Mouse (Mus musculus) liver, embryonic 14.5 days (tissue): Measurements from ENCODE around the gene Cfap74.

Experiments used
- CTCF ChIP-seq: IDR thresholded peaks from 2 replicates; pipeline ENCODE4 v1.5.1; 2016; ENCODE audit warnings: antibody characterized with exemption, low read depth, control low read depth
- EP300 ChIP-seq: IDR thresholded peaks from 2 replicates; pipeline ENCODE4 v1.6.1; 2016; ENCODE audit warnings: antibody characterized with exemption, low read depth

GRCm38 (mm10) chr4:155469590-155470262 is 60.7 kb downstream of the Cfap74 start:
- TF ChIP-seq EP300 (no peak), CTCF (no peak)
